Mouse (Mus musculus) heart, adult 2 months (tissue): ENCODE results near the gene Otx2. TPM values are rescaled to one million over a fixed set of nuclear protein-coding genes. Genes with fewer than 3 reads are reported as not detected.

Experiments
- DNase-seq, 2 experiments: peaks; one replicate each; pipeline ENCODE4 v3.0.0; 2021
- H3K27ac ChIP-seq: fragments of 200-600 bp; 2 replicates; pipeline ENCODE4 v1.8.1; 2022
- H3K27me3 ChIP-seq: fragments of 200-500 bp; 2 replicates; pipeline ENCODE4 v1.6.1; 2012; ENCODE audit warnings: mild to moderate bottlenecking, low read length, inconsistent platforms, mixed read lengths; ENCODE audit not compliant: control insufficient read depth, insufficient read depth
- H3K36me3 ChIP-seq: fragments of 200-500 bp; 2 replicates; pipeline ENCODE4 v1.6.1; 2012; ENCODE audit warnings: low read length, inconsistent platforms; ENCODE audit not compliant: control insufficient read depth, insufficient read depth
- H3K4me1 ChIP-seq: fragments of 200-500 bp; 2 replicates; pipeline ENCODE4 v1.6.1; 2011; ENCODE audit warnings: low read length; ENCODE audit not compliant: control insufficient read depth, insufficient read depth
- H3K4me3 ChIP-seq: fragments of 200-600 bp; 2 replicates; pipeline ENCODE4 v1.8.1; 2022
- H3K79me2 ChIP-seq: fragments of 200-500 bp; replicated peaks from 2 replicates; pipeline ENCODE4 v1.6.1; 2012; ENCODE audit warnings: mild to moderate bottlenecking, inconsistent platforms, low read length, moderate library complexity, mixed read lengths; ENCODE audit not compliant: control insufficient read depth, insufficient read depth
- H3K9ac ChIP-seq: fragments of 200-500 bp; 2 replicates; pipeline ENCODE4 v1.6.1; 2012; ENCODE audit warnings: low read depth, mild to moderate bottlenecking, control low read depth, inconsistent platforms, low read length, mixed read lengths
- CTCF ChIP-seq: fragments of 200-600 bp; IDR thresholded peaks from 2 replicates; pipeline ENCODE4 v1.8.1; 2022; ENCODE audit warnings: antibody characterized with exemption, mild to moderate bottlenecking, moderate library complexity
- EP300 ChIP-seq: fragments of 200-500 bp; IDR thresholded peaks from 2 replicates; pipeline ENCODE4 v1.6.1; 2011; ENCODE audit warnings: low read depth, low read length, control low read depth; ENCODE audit not compliant: insufficient read depth
- POLR2A ChIP-seq: fragments of 200-500 bp; IDR thresholded peaks from 2 replicates; pipeline ENCODE4 v1.6.1; 2011; ENCODE audit warnings: mild to moderate bottlenecking, low read depth, low read length, control low read depth; ENCODE audit not compliant: insufficient read depth
- WGBS: fragments of 180-500 bp; shearing (Covaris S2); methylation state at CpG from one replicate; pipeline ENCODE4 v1.1.7; 2018; 5-methylcytosine and 5-hydroxymethylcytosine counted together
- intact Hi-C: fragments of 180-260 bp; cut with DNase I; formaldehyde crosslinking; loops from one replicate; pipeline ENCODE4 v1.15.1; 2025
- polyA plus RNA-seq: library from polyadenylated mRNA; depleted of rRNA; stranded (reverse); fragments of >200 nt; gene quantifications from 2 replicates; pipeline ENCODE4 v1.2.3, GENCODE M21; 2012
- total RNA-seq, 2 experiments: library from RNA; stranded (reverse); gene quantifications; 2 replicates each; pipeline ENCODE4 v1.2.3; 2021

Gene Otx2
- total and polyA plus RNA-seq, 3 experiments = not detected

DNA sequence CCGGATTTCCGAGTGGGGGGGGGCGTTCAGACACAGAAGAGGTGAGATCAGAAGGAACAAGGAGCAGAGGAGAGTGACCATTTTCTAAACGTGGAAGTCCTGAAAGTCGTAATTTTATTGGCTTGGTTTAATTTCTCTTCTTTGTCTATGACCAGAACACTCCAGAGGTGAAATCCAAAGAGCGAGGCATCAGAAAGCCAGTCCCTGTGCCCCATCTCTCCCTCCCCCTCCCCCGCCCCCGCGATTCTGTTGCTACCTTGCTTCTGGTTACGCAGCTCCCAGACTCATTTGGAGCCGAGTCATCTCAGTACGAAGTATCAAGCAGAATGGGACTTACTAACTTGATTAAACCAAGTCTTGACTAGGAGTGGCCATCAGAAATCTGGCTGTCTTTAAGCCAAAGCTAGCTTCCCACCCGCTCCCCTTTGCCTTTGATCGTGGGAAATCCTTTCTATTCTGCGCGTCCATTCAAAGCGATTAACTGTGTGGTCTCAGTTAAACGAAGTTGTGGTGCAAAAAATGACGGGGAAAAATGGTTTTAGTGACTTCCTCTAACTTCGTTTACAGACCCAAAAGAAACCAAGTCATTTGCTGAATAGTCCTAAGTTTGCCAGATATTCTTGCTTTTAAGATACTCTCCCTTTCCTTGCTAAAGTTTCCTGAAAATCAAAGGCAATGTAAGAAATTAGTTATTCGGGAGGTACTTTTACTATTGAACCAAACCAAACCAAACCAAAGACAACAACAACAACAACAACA is 17.6 kb downstream of the Otx2 start:
- Histone ChIP-seq H3K27ac (no peak overlapping the region), H3K4me3 (no peak overlapping the region), H3K36me3 (no peaks in the 10 kb centered on the region), H3K9ac (no peak overlapping the region), H3K27me3 (peaks cover 28% of the 10 kb centered on the region), H3K4me1 (no peaks in the 10 kb centered on the region), H3K79me2 (no peaks in the 10 kb centered on the region)
- WGBS = 15% methylated on average over 21 of the region's 21 CpGs
- DNase-seq = no peak
- intact Hi-C loops = no loop called here
- no peak for TF ChIP-seq EP300
- no peak for TF ChIP-seq CTCF
- no peak for TF ChIP-seq POLR2A

DNA sequence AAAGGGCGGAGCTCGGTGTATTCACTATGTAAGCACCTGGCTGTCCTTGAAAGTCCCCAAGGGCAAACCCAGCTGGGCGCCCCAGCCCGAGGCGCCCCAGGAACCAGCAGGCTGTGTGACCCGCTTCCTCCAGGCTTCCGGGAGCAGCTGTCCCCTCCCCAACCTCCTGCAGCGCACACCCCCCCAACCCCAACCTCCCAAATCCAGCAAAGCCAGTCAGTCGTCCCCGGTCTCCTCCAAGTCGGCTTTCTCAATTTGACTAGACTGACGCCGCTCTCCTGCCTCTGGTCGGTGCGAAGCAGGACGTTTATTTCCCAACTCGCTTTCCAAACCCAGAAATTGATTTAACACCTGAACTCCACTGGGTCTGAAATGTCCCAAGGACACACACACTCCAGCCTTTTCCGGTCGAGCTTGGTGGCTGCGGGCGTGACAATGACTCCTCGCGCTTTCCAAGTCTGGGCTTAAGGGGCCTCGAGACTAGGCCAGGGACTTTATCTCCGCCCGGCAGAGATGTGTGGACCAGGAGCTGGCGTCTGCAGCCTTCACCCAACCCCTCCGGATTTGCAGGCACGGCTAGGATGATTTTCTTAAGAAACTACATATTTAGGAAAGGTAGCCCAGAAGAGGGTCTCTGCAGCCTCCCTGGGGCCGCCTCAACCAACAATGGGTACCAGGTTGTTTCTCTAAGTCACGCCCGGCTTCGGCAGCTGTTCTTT is 18.4 kb downstream of the Otx2 start:
- WGBS = 3% methylated on average over 33 of the region's 33 CpGs
- TF ChIP-seq CTCF = no peak
- DNase-seq = peak in 1 of 2 experiments; percentile 17
- Histone ChIP-seq H3K27me3 (peaks cover 26% of the 10 kb centered on the region), H3K9ac (no peak overlapping the region), H3K27ac (no peak overlapping the region), H3K36me3 (no peaks in the 10 kb centered on the region), H3K4me1 (no peaks in the 10 kb centered on the region), H3K4me3 (no peak overlapping the region), H3K79me2 (no peaks in the 10 kb centered on the region)
- intact Hi-C loops = no loop called here

DNA sequence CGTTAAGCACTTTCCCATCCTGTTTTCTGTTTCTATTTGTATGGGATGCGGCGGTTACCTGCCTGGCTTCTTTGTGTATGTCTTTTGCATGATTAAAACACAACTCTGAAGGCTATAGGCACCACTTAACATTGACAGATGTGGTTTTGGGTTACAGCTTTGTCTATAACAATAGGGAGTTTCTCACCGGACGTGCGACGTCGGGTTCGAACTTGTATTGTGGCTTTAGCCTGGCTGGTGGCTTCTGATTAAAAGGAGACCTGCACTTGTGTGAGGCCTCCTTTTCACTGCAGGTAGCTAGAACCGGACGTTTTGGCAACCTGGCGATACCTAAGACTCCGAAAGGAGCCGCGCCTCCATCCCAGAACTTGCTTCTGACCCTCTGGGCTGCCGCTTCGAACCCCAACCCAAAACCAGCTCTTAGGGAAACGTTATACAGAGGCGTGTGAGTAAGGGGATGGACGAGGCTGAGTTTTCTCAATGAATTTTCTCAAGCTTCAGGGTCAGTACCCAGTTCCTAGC is 19.0 kb downstream of the Otx2 start:
- TF ChIP-seq POLR2A (no peak), EP300 (no peak), CTCF (no peak)
- no peaks in the 10 kb centered on the region for H3K4me1 ChIP-seq
- no peaks in the 10 kb centered on the region for H3K79me2 ChIP-seq
- WGBS = 12% methylated on average over 20 of the region's 20 CpGs
- no peak overlapping the region for H3K9ac ChIP-seq
- H3K27ac ChIP-seq = no peak overlapping the region
- H3K27me3 ChIP-seq = peaks cover 23% of the 10 kb centered on the region
- no peaks in the 10 kb centered on the region for H3K36me3 ChIP-seq
- H3K4me3 ChIP-seq = no peak overlapping the region
- DNase-seq = no peak
- intact Hi-C loops = no loop called here

DNA sequence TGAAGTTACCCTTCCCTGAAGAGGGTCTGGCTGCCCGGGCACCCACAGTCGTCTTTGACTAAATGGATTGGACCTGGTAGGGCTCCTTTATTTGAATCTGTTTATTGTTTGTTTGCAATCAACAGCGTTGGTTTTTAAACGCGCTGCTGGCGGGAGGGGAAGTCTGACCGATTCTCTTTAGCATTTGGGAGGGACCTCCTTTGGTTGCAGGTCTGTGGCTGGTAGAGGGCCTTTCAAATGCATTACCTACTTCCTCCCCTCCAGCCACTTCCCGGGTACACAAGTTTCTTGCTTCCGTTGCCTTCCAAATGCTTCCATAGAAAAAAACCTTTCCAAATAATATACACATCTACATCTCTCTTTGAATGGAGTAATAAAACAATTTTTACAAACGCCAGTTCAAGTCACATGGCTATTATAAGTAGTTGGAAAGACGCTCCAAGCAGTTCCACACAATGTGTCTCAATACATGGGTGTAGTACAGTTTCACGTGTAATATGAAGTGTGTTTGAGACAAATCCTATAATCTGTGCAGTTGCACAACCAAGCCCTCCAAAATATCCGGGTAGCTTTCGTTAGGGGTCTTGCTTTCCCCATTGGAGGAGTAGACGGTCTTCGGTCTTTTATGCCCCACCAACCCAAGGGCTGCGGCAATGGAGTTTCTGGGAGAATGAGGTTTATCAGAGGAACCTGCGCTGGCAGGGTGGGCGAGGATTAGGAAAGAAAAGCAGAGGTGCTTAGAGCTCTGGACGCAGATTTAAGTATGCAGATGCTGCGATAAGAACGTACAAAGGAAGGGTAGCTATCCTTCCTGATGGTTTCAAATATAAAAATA is 19.7 kb downstream of the Otx2 start:
- WGBS = 24% methylated on average over 22 of the region's 22 CpGs
- no peaks in the 10 kb centered on the region for H3K79me2 ChIP-seq
- TF ChIP-seq EP300 (no peak), POLR2A (no peak), CTCF (no peak)
- no peaks in the 10 kb centered on the region for H3K36me3 ChIP-seq
- no peak overlapping the region for H3K4me3 ChIP-seq
- intact Hi-C loops = no loop called here
- H3K9ac ChIP-seq = no peak overlapping the region
- H3K27ac ChIP-seq = no peak overlapping the region
- H3K27me3 ChIP-seq = peaks cover 21% of the 10 kb centered on the region
- H3K4me1 ChIP-seq = no peaks in the 10 kb centered on the region
- DNase-seq = no peak

DNA sequence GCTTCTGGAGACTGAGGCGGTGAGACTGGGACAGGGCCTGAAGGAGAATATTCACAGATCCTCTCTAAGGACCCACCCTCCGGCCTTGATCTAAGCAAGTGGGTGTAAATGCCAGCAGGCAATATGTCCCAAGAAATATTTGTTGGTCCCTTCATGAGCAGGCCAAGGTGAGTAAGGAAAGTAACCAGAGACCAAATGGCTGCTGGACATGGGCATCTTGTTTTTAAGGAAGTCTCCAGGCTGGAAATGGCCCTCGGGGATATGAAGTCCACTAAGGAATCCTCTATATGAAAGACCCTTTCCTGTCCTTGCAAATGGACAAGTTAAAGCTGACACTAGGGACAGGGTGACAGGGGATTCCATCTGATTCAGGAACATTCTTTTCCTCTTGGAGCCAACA is 20.5 kb downstream of the Otx2 start:
- Histone ChIP-seq H3K4me3 (no peak overlapping the region), H3K9ac (no peak overlapping the region), H3K4me1 (no peaks in the 10 kb centered on the region), H3K79me2 (no peaks in the 10 kb centered on the region), H3K27ac (no peak overlapping the region), H3K36me3 (no peaks in the 10 kb centered on the region), H3K27me3 (peaks cover 18% of the 10 kb centered on the region)
- no peak for TF ChIP-seq EP300
- TF ChIP-seq CTCF = no peak
- no peak for TF ChIP-seq POLR2A
- intact Hi-C loops = no loop called here
- no peak for DNase-seq
- 82% methylated on average over 3 of the region's 3 CpGs for WGBS
